Mouse (Mus musculus) stomach, postnatal 0 days (tissue): ENCODE data around the gene Arnt2. TPM values are rescaled to one million over a fixed set of nuclear protein-coding genes. Genes with fewer than 3 reads are reported as not detected.

Source experiments
- ATAC-seq: fragments of 200-750 bp; cut with Nextera tagmentation; 2 replicates; pipeline ENCODE4 v1.8.0; 2017; ENCODE audit not compliant: low FRiP score, low TSS enrichment
- DNase-seq: peaks from one replicate; pipeline ENCODE4 v3.0.0-alpha.2; 2016; ENCODE audit warnings: low spot score
- H3K27ac ChIP-seq: fragments of 300-500 bp; sonication (generic); replicated peaks from 2 replicates; pipeline ENCODE4 v1.5.1; 2014; ENCODE audit warnings: mild to moderate bottlenecking, control low read depth
- H3K27me3 ChIP-seq: fragments of 300-500 bp; sonication (generic); 2 replicates; pipeline ENCODE4 v1.6.1; 2014; ENCODE audit warnings: low read length; ENCODE audit not compliant: control insufficient read depth, insufficient read depth
- H3K36me3 ChIP-seq: fragments of 300-500 bp; sonication (generic); 2 replicates; pipeline ENCODE4 v1.6.1; 2014; ENCODE audit warnings: low read length, mixed read lengths; ENCODE audit not compliant: control insufficient read depth, insufficient read depth
- H3K4me1 ChIP-seq: fragments of 300-500 bp; sonication (generic); replicated peaks from 2 replicates; pipeline ENCODE4 v1.6.1; 2014; ENCODE audit warnings: antibody characterized with exemption; ENCODE audit not compliant: control insufficient read depth, insufficient read depth
- H3K4me2 ChIP-seq: fragments of 300-500 bp; sonication (generic); replicated peaks from 2 replicates; pipeline ENCODE4 v1.6.1; 2014; ENCODE audit warnings: low read depth, mild to moderate bottlenecking, control low read depth, moderate library complexity
- H3K4me3 ChIP-seq: fragments of 300-500 bp; sonication (generic); 2 replicates; pipeline ENCODE4 v1.5.1; 2014; ENCODE audit warnings: low read depth, low read length, control low read depth
- H3K9ac ChIP-seq: fragments of 300-500 bp; sonication (generic); 2 replicates; pipeline ENCODE4 v1.6.1; 2014; ENCODE audit warnings: mild to moderate bottlenecking, low read length, control low read depth, mixed read lengths
- H3K9me3 ChIP-seq: fragments of 300-500 bp; sonication (generic); 2 replicates; pipeline ENCODE4 v1.6.1; 2016; ENCODE audit warnings: low read length; ENCODE audit not compliant: control insufficient read depth
- CTCF ChIP-seq: IDR thresholded peaks from 2 replicates; pipeline ENCODE4 v1.5.1; 2016; ENCODE audit warnings: antibody characterized with exemption, low read depth, mild to moderate bottlenecking, moderate library complexity
- EP300 ChIP-seq: optimal IDR thresholded peaks from 2 replicates; pipeline ENCODE3; 2016; ENCODE audit warnings: antibody characterized with exemption
- WGBS: fragments of 180-500 bp; shearing (Covaris S2); extraction: QIAGEN DNeasy Blood & Tissue Kit; methylation state at CpG from one replicate; pipeline ENCODE4 v1.1.7; 2014; 5-methylcytosine and 5-hydroxymethylcytosine counted together
- polyA plus RNA-seq: library from polyadenylated mRNA; unstranded; fragments of >200 nt; fragmentation: Nextera tagmentation; extraction: Ambion mirVana; gene quantifications from 2 replicates; pipeline ENCODE4 v1.2.1, GENCODE M21; 2015

Gene Arnt2
- polyA plus RNA-seq, 1 experiment from 2014 or later: 0.89 TPM

- DNase-seq (no peak), ATAC-seq (no peak)
- H3K9me3 ChIP-seq: no peaks in the 10 kb centered on the region
- no peaks in the 10 kb centered on the region; the same call in 1 of the 2 replicates for H3K4me1 ChIP-seq
- WGBS: 43% methylated on average over 2 of the region's 2 CpGs
- H3K4me2 ChIP-seq: no peak overlapping the region
- no peaks in the 10 kb centered on the region for H3K36me3 ChIP-seq
- H3K9ac ChIP-seq: no peak overlapping the region
- H3K27ac ChIP-seq: no peak overlapping the region
- H3K27me3 ChIP-seq: no peaks in the 10 kb centered on the region
- TF ChIP-seq EP300 (no peak), CTCF (no peak)
- no peak overlapping the region for H3K4me3 ChIP-seq
Measured at GRCm38 (mm10) chr7:84336580-84336886, 73.4 kb downstream of the Arnt2 start.

- no peak for TF ChIP-seq EP300
- no peak for TF ChIP-seq CTCF
- no peaks in the 10 kb centered on the region; the same call in 1 of the 2 replicates for H3K4me1 ChIP-seq
- no peaks in the 10 kb centered on the region for H3K27me3 ChIP-seq
- H3K27ac ChIP-seq: no peak overlapping the region
- 51% methylated on average over 6 of the region's 6 CpGs for WGBS
- H3K36me3 ChIP-seq: no peaks in the 10 kb centered on the region
- no peak overlapping the region for H3K9ac ChIP-seq
- DNase-seq (no peak), ATAC-seq (no peak)
- H3K9me3 ChIP-seq: no peaks in the 10 kb centered on the region
- H3K4me2 ChIP-seq: no peak overlapping the region
- no peak overlapping the region for H3K4me3 ChIP-seq
Measured at GRCm38 (mm10) chr7:84335766-84336579, 74.0 kb downstream of the Arnt2 start.

GRCm38 (mm10) chr7:84333996-84334395, 76.0 kb downstream of the Arnt2 start:
- TF ChIP-seq EP300 (no peak), CTCF (no peak)
- H3K27ac ChIP-seq: no peak overlapping the region
- H3K4me3 ChIP-seq: no peak overlapping the region
- no peaks in the 10 kb centered on the region for H3K27me3 ChIP-seq
- 82% methylated on average over 3 of the region's 3 CpGs for WGBS
- no peaks in the 10 kb centered on the region for H3K4me1 ChIP-seq
- H3K4me2 ChIP-seq: no peak overlapping the region
- no peak for ATAC-seq
- H3K36me3 ChIP-seq: no peaks in the 10 kb centered on the region
- H3K9ac ChIP-seq: no peak overlapping the region
- DNase-seq: no peak
- no peaks in the 10 kb centered on the region for H3K9me3 ChIP-seq

GRCm38 (mm10) chr7:84332295-84333168, 77.4 kb downstream of the Arnt2 start:
- Histone ChIP-seq H3K27ac (no peak overlapping the region), H3K9ac (no peak overlapping the region), H3K4me1 (no peaks in the 10 kb centered on the region), H3K27me3 (no peaks in the 10 kb centered on the region), H3K36me3 (no peaks in the 10 kb centered on the region), H3K9me3 (no peaks in the 10 kb centered on the region), H3K4me2 (no peak overlapping the region), H3K4me3 (no peak overlapping the region)
- no peak for TF ChIP-seq EP300
- TF ChIP-seq CTCF: no peak
- no peak for ATAC-seq
- 47% methylated on average over 11 of the region's 11 CpGs for WGBS
- no peak for DNase-seq

GRCm38 (mm10) chr7:84329174-84329583, 80.8 kb downstream of the Arnt2 start:
- H3K27ac ChIP-seq: no peak overlapping the region
- H3K4me2 ChIP-seq: no peak overlapping the region
- no peak for DNase-seq
- ATAC-seq: no peak
- 20% methylated on average over 1 of the region's 1 CpGs for WGBS
- H3K9me3 ChIP-seq: no peaks in the 10 kb centered on the region
- H3K27me3 ChIP-seq: no peaks in the 10 kb centered on the region
- H3K9ac ChIP-seq: no peak overlapping the region
- no peaks in the 10 kb centered on the region for H3K4me1 ChIP-seq
- no peak for TF ChIP-seq CTCF
- no peak for TF ChIP-seq EP300
- no peaks in the 10 kb centered on the region for H3K36me3 ChIP-seq
- no peak overlapping the region for H3K4me3 ChIP-seq

- H3K9ac ChIP-seq: no peak overlapping the region
- H3K27me3 ChIP-seq: no peaks in the 10 kb centered on the region
- no peak overlapping the region for H3K4me3 ChIP-seq
- DNase-seq (no peak), ATAC-seq (no peak)
- H3K4me2 ChIP-seq: no peak overlapping the region
- 68% methylated on average over 1 of the region's 1 CpGs for WGBS
- no peaks in the 10 kb centered on the region for H3K4me1 ChIP-seq
- no peaks in the 10 kb centered on the region for H3K36me3 ChIP-seq
- H3K9me3 ChIP-seq: no peaks in the 10 kb centered on the region
- TF ChIP-seq CTCF: no peak
- TF ChIP-seq EP300: no peak
- no peak overlapping the region for H3K27ac ChIP-seq
Measured at GRCm38 (mm10) chr7:84328770-84329169, 81.2 kb downstream of the Arnt2 start.
